Mouse (Mus musculus) embryonic facial prominence, embryonic 11.5 days (tissue): ENCODE measurements around the gene Gpc5. TPM values are rescaled to one million over a fixed set of nuclear protein-coding genes. Genes with fewer than 3 reads are reported as not detected.

Experiments
- ATAC-seq: fragments of 200-750 bp; cut with Nextera tagmentation; replicated peaks from 2 replicates; pipeline ENCODE4 v1.8.0; 2017; ENCODE audit warnings: low read depth; ENCODE audit not compliant: insufficient number of reproducible peaks, low FRiP score, low TSS enrichment
- DNase-seq: peaks from one replicate; pipeline ENCODE4 v3.0.0-alpha.2; 2015; ENCODE audit warnings: low spot score
- H3K27ac ChIP-seq: fragments of 300-500 bp; sonication (generic); replicated peaks from 2 replicates; pipeline ENCODE4 v1.5.1; 2014; ENCODE audit warnings: mild to moderate bottlenecking, low read depth, low read length, control low read depth
- H3K27me3 ChIP-seq: fragments of 300-500 bp; sonication (generic); 2 replicates; pipeline ENCODE4 v1.6.1; 2014; ENCODE audit warnings: mild to moderate bottlenecking, low read length, moderate library complexity, mixed read lengths; ENCODE audit not compliant: control insufficient read depth, insufficient read depth
- H3K36me3 ChIP-seq: fragments of 300-500 bp; sonication (generic); replicated peaks from 2 replicates; pipeline ENCODE4 v1.6.1; 2014; ENCODE audit warnings: low read depth, mild to moderate bottlenecking, low read length, moderate library complexity, mixed read lengths; ENCODE audit not compliant: control insufficient read depth, insufficient read depth
- H3K4me1 ChIP-seq: fragments of 300-500 bp; sonication (generic); 2 replicates; pipeline ENCODE4 v1.6.1; 2014; ENCODE audit warnings: low read length, mixed read lengths; ENCODE audit not compliant: control insufficient read depth, insufficient read depth
- H3K4me2 ChIP-seq: fragments of 300-500 bp; sonication (generic); 2 replicates; pipeline ENCODE4 v1.6.1; 2014; ENCODE audit warnings: low read depth, mild to moderate bottlenecking, control low read depth, low read length, moderate library complexity
- H3K4me3 ChIP-seq: fragments of 300-500 bp; sonication (generic); 2 replicates; pipeline ENCODE4 v1.5.1; 2014; ENCODE audit warnings: low read depth, low read length, control low read depth
- H3K9ac ChIP-seq: fragments of 300-500 bp; sonication (generic); replicated peaks from 2 replicates; pipeline ENCODE4 v1.6.1; 2014; ENCODE audit warnings: mild to moderate bottlenecking, control low read depth, low read length
- H3K9me3 ChIP-seq: fragments of 300-500 bp; sonication (generic); replicated peaks from 2 replicates; pipeline ENCODE4 v1.6.1; 2016; ENCODE audit warnings: mild to moderate bottlenecking, low read length, inconsistent platforms, mixed read lengths; ENCODE audit not compliant: control insufficient read depth
- WGBS: fragments of 180-500 bp; shearing (Covaris S2); extraction: QIAGEN DNeasy Blood & Tissue Kit; methylation state at CpG from one replicate; pipeline ENCODE4 v1.1.7; 2014; 5-methylcytosine and 5-hydroxymethylcytosine counted together
- polyA plus RNA-seq: library from polyadenylated mRNA; unstranded; fragments of >200 nt; fragmentation: Nextera tagmentation; extraction: Ambion mirVana; gene quantifications from 2 replicates; pipeline ENCODE4 v1.2.1, GENCODE M21; 2014

Gene Gpc5
- polyA plus RNA-seq, 1 experiment from 2014 or later: 1.0 TPM

DNA sequence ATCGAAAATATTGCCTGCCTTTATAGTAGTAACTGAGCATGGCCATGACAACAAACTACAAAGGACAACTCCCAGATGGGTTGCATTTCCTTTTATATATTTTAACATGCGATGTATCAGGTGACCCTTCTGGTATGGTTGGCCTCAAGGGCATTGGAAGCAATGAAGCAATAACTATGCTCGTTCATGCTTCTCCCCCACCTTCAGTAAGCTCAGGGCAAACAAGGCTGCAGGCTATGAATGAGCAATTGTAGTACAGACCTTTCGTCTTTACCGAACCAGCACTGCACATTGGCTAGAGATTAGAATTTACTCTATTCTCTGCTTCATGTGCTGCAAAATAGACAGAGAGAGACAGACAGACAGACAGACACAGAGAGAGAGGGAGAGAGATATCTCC, 322.5 kb downstream of the Gpc5 start:
- no peak overlapping the region for H3K4me2 ChIP-seq
- no peaks in the 10 kb centered on the region for H3K36me3 ChIP-seq
- 27% methylated on average over 5 of the region's 5 CpGs for WGBS
- H3K9ac ChIP-seq: no peak overlapping the region
- H3K27me3 ChIP-seq: no peaks in the 10 kb centered on the region
- DNase-seq (peak; percentile 46), ATAC-seq (no peak)
- H3K4me1 ChIP-seq: no peaks in the 10 kb centered on the region
- H3K27ac ChIP-seq: no peak overlapping the region
- H3K4me3 ChIP-seq: no peak overlapping the region
- no peaks in the 10 kb centered on the region for H3K9me3 ChIP-seq

DNA sequence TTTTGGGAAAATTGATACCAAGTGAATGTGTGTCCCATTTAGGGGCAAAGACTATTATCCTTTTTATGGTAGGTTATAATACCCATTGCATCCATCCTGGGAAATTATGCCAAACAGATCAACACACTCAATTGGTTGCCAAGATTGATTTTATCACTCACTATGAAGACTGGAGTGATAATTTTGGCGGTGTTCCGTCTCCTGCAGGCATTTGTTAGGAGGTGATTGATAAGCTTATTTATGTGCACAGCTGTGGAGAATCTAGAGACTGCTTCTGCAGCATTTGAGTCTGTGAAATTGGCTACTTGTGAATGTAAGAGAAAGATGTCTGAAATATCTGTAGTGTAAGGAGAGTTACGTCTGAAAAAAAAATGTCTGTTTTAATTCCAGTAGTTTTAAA, 340.0 kb downstream of the Gpc5 start:
- WGBS: 47% methylated on average over 3 of the region's 3 CpGs
- Histone ChIP-seq H3K4me3 (no peak overlapping the region), H3K36me3 (no peaks in the 10 kb centered on the region), H3K4me2 (no peak overlapping the region), H3K4me1 (no peaks in the 10 kb centered on the region), H3K9me3 (no peaks in the 10 kb centered on the region), H3K27me3 (no peaks in the 10 kb centered on the region), H3K9ac (no peak overlapping the region), H3K27ac (no peak overlapping the region)
- DNase-seq (no peak), ATAC-seq (no peak)

DNA sequence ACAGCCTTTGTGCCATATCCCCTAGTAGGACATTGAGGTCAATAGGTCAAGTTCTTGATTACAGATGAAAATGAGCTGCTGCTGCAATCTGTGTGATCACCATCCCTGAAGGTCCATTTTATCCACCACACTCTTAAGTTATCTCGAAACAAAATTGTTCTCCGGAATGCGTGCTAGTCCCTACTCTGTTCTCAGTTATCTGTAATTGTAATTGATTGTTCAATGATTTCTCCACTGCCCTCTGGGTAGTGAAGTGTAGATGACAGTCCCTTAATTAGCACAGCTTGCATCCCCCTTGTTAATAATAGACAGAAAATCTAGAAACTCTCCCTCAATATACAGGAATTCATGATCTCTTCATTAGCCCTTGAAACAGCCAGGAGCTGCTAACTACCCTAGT, 340.4 kb downstream of the Gpc5 start:
- Histone ChIP-seq H3K9ac (no peak overlapping the region), H3K36me3 (no peaks in the 10 kb centered on the region), H3K9me3 (no peaks in the 10 kb centered on the region), H3K27me3 (no peaks in the 10 kb centered on the region), H3K4me2 (no peak overlapping the region), H3K27ac (no peak overlapping the region), H3K4me1 (no peaks in the 10 kb centered on the region), H3K4me3 (no peak overlapping the region)
- ATAC-seq (no peak), DNase-seq (peak; percentile 13)
- 37% methylated on average over 3 of the region's 3 CpGs for WGBS

DNA sequence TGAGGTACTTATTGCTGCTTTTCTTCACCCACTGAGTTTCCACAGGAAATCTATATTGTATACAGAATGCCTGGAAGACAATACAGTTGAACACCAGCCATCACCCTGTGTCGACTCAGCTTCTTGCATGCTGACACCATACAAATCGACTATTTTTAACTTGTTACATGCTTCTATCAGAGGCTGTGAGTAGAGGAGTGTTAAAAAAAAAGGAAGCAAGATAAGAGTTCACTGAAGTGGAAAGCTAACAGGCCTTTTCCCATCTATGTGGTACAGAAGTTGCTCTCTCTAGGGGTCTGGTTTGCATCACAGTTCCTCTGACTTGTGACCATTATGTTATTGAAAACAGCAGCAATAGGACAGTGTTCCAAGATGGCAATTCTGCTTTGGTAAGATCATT, 344.6 kb downstream of the Gpc5 start:
- Histone ChIP-seq H3K9ac (no peak overlapping the region), H3K9me3 (no peaks in the 10 kb centered on the region), H3K4me3 (no peak overlapping the region), H3K27me3 (no peaks in the 10 kb centered on the region), H3K27ac (no peak overlapping the region), H3K4me1 (no peaks in the 10 kb centered on the region), H3K36me3 (no peaks in the 10 kb centered on the region), H3K4me2 (no peak overlapping the region)
- DNase-seq (peak; percentile 5), ATAC-seq (no peak)
- 61% methylated on average over 2 of the region's 2 CpGs for WGBS

DNA sequence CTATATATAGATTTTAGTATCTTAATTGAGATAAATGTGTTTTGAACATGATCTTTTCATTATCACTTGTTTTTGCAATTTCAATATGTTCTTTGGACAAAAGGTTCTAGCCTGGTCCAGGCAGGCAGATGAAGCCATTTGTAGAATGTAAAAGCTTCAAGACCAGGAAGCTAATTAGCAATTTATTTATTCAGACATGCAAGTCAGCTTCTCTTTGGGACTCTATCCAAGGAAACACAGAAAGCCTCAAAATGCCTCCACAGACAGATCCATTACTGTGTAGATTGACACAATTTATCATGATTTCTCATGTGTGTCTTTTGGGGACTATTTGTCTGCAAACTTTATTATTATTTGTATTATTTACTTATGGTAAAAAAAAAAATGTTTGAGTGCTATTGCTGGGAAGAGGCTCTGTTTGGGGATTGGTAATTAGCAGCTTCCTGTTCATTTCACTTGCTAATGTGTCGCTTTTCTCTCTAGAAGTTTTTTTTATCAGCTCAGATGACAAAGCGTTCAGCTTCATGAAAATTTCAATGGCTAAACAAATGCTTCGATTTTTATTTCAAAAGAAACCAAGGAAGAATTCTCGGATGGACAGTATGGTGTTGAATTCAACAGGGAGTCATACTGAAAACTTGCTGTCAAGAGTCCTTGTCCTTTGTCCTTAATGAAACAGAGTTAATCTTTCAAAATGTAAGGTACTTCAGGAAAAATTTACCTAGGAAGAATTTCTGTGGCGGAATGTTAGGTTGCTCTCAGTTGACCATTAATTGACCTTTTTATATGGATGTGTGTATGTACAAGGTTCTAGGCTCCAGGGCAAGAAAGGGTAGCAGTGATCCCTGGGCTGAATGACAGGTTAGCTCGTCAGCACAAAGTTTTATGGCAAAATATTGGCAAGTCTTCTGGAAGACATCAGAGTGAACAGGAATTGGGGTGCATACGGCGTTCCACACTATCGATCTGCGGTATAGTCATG, 353.1 kb downstream of the Gpc5 start:
- no peak overlapping the region for H3K4me3 ChIP-seq
- 78% methylated on average over 10 of the region's 10 CpGs for WGBS

DNA sequence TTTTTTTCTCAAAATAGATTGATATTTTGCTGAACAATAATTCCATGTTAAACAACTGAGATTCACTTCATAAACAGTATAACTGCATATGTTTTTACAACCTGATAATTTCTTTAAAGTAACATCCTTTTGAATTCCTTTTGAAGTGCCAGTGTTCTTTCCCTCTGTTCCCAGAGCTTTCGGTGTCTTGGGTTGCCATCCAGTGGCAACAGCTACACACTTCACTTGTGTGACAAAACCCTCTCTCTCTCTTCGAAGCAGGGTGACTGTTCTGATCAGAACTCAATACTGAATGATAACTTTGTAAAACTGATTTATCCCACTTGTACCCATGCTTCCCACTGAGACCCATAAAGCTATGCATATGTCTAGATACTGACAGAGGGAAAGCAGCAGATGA, 358.9 kb downstream of the Gpc5 start:
- H3K4me2 ChIP-seq: no peak overlapping the region
- DNase-seq (peak; percentile 29), ATAC-seq (no peak)
- no peak overlapping the region for H3K4me3 ChIP-seq
- H3K9ac ChIP-seq: no peak overlapping the region
- no peak overlapping the region for H3K27ac ChIP-seq
- 59% methylated on average over 2 of the region's 2 CpGs for WGBS
- no peaks in the 10 kb centered on the region for H3K9me3 ChIP-seq
- no peaks in the 10 kb centered on the region for H3K4me1 ChIP-seq
- no peaks in the 10 kb centered on the region for H3K27me3 ChIP-seq
- no peaks in the 10 kb centered on the region for H3K36me3 ChIP-seq

More for the DNA sequence above, 353.1 kb downstream of the Gpc5 start:
- no peaks in the 10 kb centered on the region for H3K36me3 ChIP-seq
- no peaks in the 10 kb centered on the region for H3K4me1 ChIP-seq
- no peak for DNase-seq
- H3K9me3 ChIP-seq: no peaks in the 10 kb centered on the region
- H3K27me3 ChIP-seq: no peaks in the 10 kb centered on the region
- no peak for ATAC-seq
- no peak overlapping the region for H3K4me2 ChIP-seq
- H3K9ac ChIP-seq: no peak overlapping the region
- no peak overlapping the region for H3K27ac ChIP-seq

DNA sequence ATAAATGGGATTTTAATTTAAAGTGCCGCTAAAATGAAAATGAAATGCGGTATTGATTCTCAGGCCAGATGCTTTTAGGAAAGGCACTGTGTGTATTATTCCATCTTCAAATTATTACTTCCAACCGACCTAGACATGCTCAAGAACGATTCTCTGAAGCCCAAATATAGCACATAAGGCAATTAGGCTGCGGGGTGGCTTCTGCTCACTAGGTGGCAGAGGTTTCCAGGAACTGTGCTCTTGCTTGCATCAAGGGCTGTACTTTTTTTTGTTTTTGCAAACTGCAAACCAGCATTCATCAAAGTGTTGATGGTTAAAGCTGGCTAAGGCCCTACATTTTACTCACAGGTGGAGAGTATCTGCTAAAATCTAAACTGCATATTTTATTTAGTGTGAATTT, 375.9 kb downstream of the Gpc5 start:
- Histone ChIP-seq H3K4me1 (no peaks in the 10 kb centered on the region), H3K4me2 (no peak overlapping the region), H3K9me3 (no peaks in the 10 kb centered on the region), H3K36me3 (no peaks in the 10 kb centered on the region), H3K27me3 (no peaks in the 10 kb centered on the region), H3K27ac (no peak overlapping the region), H3K9ac (no peak overlapping the region), H3K4me3 (no peak overlapping the region)
- 58% methylated on average over 5 of the region's 5 CpGs for WGBS
- ATAC-seq (no peak), DNase-seq (peak; percentile 61)

DNA sequence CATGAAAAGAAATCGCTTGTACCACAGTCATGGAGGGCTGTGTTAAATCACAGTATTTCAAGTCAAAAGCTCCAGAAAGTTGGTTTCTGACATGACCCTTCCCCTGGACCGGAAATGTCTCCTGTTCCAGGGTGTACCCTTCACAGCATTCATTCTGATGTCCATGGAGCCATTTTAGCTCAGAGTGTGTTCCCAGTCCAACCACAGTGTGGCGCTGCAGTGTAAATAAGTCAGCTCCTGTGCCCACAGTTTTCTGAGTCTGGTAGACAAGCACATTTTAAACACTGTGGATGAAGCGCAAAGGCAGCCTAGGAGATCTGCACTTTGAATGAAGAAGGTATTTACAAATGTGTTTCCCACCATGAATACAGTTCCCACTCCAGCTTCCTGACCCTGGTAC, 383.2 kb downstream of the Gpc5 start:
- H3K9me3 ChIP-seq: no peaks in the 10 kb centered on the region
- no peak for ATAC-seq

More for the DNA sequence above, 383.2 kb downstream of the Gpc5 start:
- WGBS: 37% methylated on average over 4 of the region's 4 CpGs
- H3K27ac ChIP-seq: no peak overlapping the region
- no peak overlapping the region for H3K4me3 ChIP-seq
- H3K36me3 ChIP-seq: no peaks in the 10 kb centered on the region
- DNase-seq: peak; percentile 81
- no peaks in the 10 kb centered on the region for H3K27me3 ChIP-seq
- H3K9ac ChIP-seq: no peak overlapping the region
- no peaks in the 10 kb centered on the region for H3K4me1 ChIP-seq
- no peak overlapping the region for H3K4me2 ChIP-seq
